Mouse (Mus musculus): ENCODE data around the gene Chaf1a.

Gene Chaf1a

DNA sequence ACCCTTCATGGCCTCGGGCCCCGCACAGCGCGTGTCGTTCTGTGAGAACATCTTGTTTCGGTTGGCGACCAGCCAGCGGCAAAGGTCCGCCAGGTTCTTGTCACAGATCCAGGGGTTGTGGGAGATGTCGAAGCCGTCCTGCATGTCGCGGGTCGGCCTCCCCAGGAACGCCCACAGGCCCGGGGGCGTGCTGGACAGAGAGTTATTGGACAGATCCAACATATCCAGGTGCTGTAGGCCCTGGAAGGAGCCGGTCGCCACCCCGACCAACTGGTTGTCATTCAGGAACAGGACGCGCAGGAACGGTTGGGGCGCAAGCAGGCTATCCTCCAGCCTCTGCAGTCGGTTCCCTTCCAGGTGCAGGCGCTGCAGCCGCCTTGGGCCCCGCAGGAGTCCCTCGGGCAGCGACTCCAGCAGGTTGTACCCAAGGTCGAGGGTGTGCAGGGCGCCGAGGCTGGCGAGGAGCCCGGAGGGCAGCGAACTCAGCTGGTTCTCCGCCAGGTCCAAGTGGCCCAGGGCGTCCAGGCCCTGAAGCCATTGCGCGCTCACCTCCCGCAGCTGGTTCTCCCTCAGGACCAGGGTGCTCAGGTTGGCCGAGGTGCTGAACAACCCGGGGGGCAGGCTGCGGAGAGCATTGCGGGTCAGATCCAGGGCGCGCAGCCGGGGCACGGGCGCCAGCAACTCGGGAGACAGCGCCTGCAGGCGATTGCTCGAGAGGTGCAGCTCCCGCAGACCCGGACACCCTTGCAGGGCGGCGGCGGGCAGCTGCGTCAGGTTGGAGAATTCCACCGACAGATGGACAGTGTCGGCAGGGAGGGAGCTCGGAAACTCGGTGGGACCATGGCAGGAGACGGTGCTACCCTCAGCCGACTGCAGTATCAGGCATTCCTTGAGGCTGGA, 80.0 kb downstream of the Chaf1a start:
- DNase-seq: peak; percentile 86 to 90

DNA sequence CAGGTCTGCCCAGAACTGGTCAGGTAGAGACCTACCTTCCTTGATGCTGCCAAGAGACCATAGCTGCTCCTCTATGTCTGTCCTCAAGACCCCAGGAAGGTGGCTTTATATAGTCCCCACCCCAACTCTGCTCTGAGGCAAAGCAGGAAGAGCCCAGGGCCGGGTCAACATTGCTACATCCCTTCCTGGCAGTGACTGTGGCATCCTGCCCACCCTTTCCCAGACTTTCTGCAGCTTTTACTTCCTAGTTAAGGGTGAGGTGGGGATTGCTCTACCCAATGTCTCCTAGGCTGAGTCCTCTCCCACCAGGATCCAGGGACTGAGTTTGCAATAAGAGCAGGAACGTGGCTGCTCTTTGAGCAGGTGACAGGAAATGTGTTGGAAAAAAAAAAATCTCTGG, 81.6 kb downstream of the Chaf1a start, which contains the start of gene Lrg1:
Gene Lrg1, minus strand, starts transcription at position 176 of the 400 bp plus-strand sequence.
- no peak for DNase-seq

Data from kidney, postnatal 36 days (tissue).